Mouse (Mus musculus) ES-Bruce4 (cell line): ENCODE results near the gene Tango2.

ENCODE experiments used
- CTCF ChIP-seq: IDR thresholded peaks from one replicate; pipeline ENCODE4 v1.8.1; 2011; ENCODE audit warnings: low read depth, low read length
- EP300 ChIP-seq: IDR thresholded peaks from 2 replicates; pipeline ENCODE4 v1.6.1; 2011; ENCODE audit warnings: low read depth, low read length; ENCODE audit not compliant: insufficient read depth
- POLR2A ChIP-seq: IDR thresholded peaks from one replicate; pipeline ENCODE4 v1.8.1; 2011; ENCODE audit warnings: low read length; ENCODE audit not compliant: insufficient read depth

DNA sequence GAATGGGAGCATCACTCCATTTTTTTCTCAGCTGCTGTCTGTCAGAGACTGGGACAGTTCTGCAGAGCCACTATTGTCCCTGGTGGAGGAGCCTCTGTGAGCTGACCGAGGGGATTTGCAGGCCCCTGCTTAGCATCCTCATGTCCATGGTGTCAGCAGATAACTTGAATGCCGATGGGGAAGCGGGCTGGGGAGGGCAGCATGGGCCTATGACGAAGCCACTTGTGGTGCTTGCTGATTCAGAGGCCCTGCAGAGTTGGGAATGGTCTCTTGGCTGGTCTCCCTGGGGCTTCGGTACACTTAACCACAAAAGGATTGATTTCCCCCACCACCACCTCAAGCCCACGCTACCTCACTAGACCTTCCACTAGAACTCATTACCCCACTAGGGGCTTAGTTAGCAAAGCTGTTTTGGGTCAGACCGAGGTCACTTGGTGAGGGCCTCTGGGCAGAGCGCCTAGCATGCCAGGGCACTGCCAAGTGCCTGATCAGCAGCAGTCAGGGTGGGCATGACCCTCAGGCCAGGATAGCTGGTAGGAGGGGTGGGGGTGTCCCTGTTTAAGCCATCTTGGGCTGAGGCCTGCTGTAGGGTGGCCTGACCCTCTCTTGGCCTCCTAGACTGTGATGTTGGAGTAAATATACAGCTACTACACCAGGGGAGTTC, 31.6 kb upstream of the Tango2 start:
- TF ChIP-seq CTCF (no peak), POLR2A (no peak), EP300 (no peak)
